Mouse (Mus musculus): ENCODE data around the gene Pde7b. TPM values are rescaled to one million over a fixed set of nuclear protein-coding genes. Genes with fewer than 3 reads are reported as not detected.

Pde7b gene
- polyA plus RNA-seq, 2 experiments, result 7.0 to 8.8 TPM

- 85% methylated on average over 1 of the region's 1 CpGs for WGBS
- TF ChIP-seq POLR2A (IDR thresholded peaks at IDR 0.05; ENCODE audit: borderline replicate concordance, extremely low read depth, insufficient read depth, insufficient read length), result no peak
Measured at GRCm38 (mm10) chr10:20758939-20759338, 34.1 kb upstream of the Pde7b start.

DNA sequence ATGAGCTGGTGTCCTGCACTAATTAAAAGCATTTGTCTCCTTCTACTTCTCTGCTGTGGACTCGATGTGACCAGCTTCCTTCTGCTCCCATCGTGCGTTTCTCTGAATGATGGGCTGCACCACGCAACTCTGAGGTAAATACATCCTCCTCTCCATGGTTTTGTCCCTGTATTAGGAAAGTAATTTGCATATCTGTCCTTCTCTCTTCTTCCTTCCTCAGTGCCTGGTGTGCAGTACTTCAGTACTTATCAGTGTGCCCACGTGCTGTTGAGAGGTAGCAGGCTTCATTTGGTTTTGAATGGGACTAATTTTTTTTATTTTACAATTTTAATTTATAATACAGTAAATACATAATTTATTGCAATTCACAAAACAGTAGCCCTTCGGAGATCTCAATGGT lies 33.4 kb upstream of the Pde7b start:
- Histone ChIP-seq H3K9me3 (ENCODE audit: control insufficient read depth, low read length) (no peaks in the 10 kb centered on the region), H3K4me2 (replicated peaks; ENCODE audit: low read depth, low read length, severe bottlenecking) (no peak overlapping the region), H3K27me3 (ENCODE audit: control insufficient read depth, insufficient read depth, low read length) (no peaks in the 10 kb centered on the region), H3K36me3 (ENCODE audit: control insufficient read depth, insufficient read depth, low read length) (no peaks in the 10 kb centered on the region), H3K9ac (ENCODE audit: low read depth, low read length, severe bottlenecking) (no peak overlapping the region), H3K27ac (replicated peaks; ENCODE audit: low read depth, low read length) (no peak overlapping the region), H3K4me3 (replicated peaks; ENCODE audit: low read length) (no peak overlapping the region), H3K4me1 (ENCODE audit: control insufficient read depth, insufficient read depth, low read length) (no peaks in the 10 kb centered on the region)
- no peak for DNase-seq (ENCODE audit: low spot score)
- no peak for TF ChIP-seq POLR2A (IDR thresholded peaks at IDR 0.05; ENCODE audit: borderline replicate concordance, extremely low read depth, insufficient read depth, insufficient read length)
- no peak for ATAC-seq (ENCODE audit: low FRiP score, low read depth)
- WGBS, result 72% methylated on average over 6 of the region's 6 CpGs

More at GRCm38 (mm10) chr10:20758939-20759338, 34.1 kb upstream of the Pde7b start:
- no peaks in the 10 kb centered on the region for H3K9me3 ChIP-seq (ENCODE audit: control insufficient read depth, low read length)
- H3K9ac ChIP-seq (ENCODE audit: low read depth, low read length, severe bottlenecking), result no peak overlapping the region
- no peak for ATAC-seq (ENCODE audit: low FRiP score, low read depth)
- H3K4me3 ChIP-seq (replicated peaks; ENCODE audit: low read length), result no peak overlapping the region
- H3K27ac ChIP-seq (replicated peaks; ENCODE audit: low read depth, low read length), result no peak overlapping the region
- H3K4me2 ChIP-seq (replicated peaks; ENCODE audit: low read depth, low read length, severe bottlenecking), result no peak overlapping the region
- H3K36me3 ChIP-seq (ENCODE audit: control insufficient read depth, insufficient read depth, low read length), result no peaks in the 10 kb centered on the region
- H3K4me1 ChIP-seq (ENCODE audit: control insufficient read depth, insufficient read depth, low read length), result no peaks in the 10 kb centered on the region
- no peaks in the 10 kb centered on the region for H3K27me3 ChIP-seq (ENCODE audit: control insufficient read depth, insufficient read depth, low read length)
- DNase-seq (ENCODE audit: low spot score), result no peak

GRCm38 (mm10) chr10:20756219-20756618 lies 31.3 kb upstream of the Pde7b start:
- no peak for ATAC-seq (ENCODE audit: low FRiP score, low read depth)
- no peak for TF ChIP-seq POLR2A (IDR thresholded peaks at IDR 0.05; ENCODE audit: borderline replicate concordance, extremely low read depth, insufficient read depth, insufficient read length)
- Histone ChIP-seq H3K27me3 (ENCODE audit: control insufficient read depth, insufficient read depth, low read length) (no peaks in the 10 kb centered on the region), H3K9me3 (ENCODE audit: control insufficient read depth, low read length) (no peaks in the 10 kb centered on the region), H3K27ac (replicated peaks; ENCODE audit: low read depth, low read length) (no peak overlapping the region), H3K4me2 (replicated peaks; ENCODE audit: low read depth, low read length, severe bottlenecking) (no peak overlapping the region), H3K9ac (ENCODE audit: low read depth, low read length, severe bottlenecking) (no peak overlapping the region), H3K4me1 (ENCODE audit: control insufficient read depth, insufficient read depth, low read length) (no peaks in the 10 kb centered on the region), H3K4me3 (replicated peaks; ENCODE audit: low read length) (no peak overlapping the region), H3K36me3 (ENCODE audit: control insufficient read depth, insufficient read depth, low read length) (no peaks in the 10 kb centered on the region)
- no peak for DNase-seq (ENCODE audit: low spot score)
- 83% methylated on average over 5 of the region's 5 CpGs for WGBS

DNA sequence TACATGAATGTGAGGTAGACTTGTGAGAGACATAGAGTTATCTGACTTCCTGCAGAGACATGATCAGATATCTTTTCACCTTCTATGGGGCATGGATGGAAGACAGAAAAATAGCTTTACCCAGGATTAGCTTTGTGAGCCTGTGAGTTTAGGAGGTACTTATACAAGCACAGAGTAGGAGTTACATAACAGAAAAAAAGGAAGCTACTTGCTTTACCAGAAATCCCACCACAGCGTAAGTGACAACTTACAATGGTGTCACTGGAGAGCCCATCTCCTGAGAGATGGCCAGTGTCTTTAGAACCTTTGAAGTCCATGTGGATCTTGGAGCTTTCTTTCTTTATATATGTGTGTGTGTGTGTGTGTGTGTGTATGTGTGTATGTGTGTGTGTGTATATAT lies 28.0 kb upstream of the Pde7b start:
- DNase-seq (ENCODE audit: low spot score), result no peak
- Histone ChIP-seq H3K4me3 (replicated peaks; ENCODE audit: low read length) (no peak overlapping the region), H3K4me2 (replicated peaks; ENCODE audit: low read depth, low read length, severe bottlenecking) (no peak overlapping the region), H3K27ac (replicated peaks; ENCODE audit: low read depth, low read length) (no peak overlapping the region), H3K9ac (ENCODE audit: low read depth, low read length, severe bottlenecking) (no peak overlapping the region), H3K36me3 (ENCODE audit: control insufficient read depth, insufficient read depth, low read length) (no peaks in the 10 kb centered on the region), H3K27me3 (ENCODE audit: control insufficient read depth, insufficient read depth, low read length) (no peaks in the 10 kb centered on the region), H3K9me3 (ENCODE audit: control insufficient read depth, low read length) (no peaks in the 10 kb centered on the region), H3K4me1 (ENCODE audit: control insufficient read depth, insufficient read depth, low read length) (no peaks in the 10 kb centered on the region)
- 97% methylated on average over 1 of the region's 1 CpGs for WGBS
- TF ChIP-seq POLR2A (IDR thresholded peaks at IDR 0.05; ENCODE audit: borderline replicate concordance, extremely low read depth, insufficient read depth, insufficient read length), result no peak
- no peak for ATAC-seq (ENCODE audit: low FRiP score, low read depth)

DNA sequence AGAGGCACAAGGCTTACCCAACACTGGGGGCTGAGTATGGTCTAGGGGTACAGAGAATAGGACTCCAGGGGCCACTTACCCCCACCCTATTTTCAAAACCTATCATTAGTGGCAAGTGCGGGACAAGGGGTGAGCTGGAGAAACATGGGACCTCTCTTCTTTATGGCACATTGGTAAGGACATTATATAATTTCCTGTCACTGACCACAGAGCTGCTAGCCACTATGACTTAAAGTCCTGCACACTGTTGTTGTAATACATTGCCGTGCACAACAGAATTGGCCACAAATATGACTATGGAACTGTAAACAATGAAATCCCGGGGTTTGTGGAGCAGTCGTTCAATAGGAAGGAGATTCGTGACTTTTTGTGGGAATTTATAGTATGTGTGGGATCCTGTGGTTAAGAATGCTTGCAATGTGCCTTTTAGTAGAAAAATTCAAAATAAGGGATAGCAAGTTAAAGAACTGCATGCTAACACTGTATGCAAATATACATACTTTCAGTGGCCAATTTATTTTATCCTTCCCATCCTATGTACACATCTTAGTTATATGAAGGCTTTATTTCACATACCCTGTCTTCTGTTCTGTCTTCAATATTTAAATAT lies 25.9 kb upstream of the Pde7b start:
- Histone ChIP-seq H3K9me3 (ENCODE audit: control insufficient read depth, low read length) (no peaks in the 10 kb centered on the region), H3K27ac (replicated peaks; ENCODE audit: low read depth, low read length) (no peak overlapping the region), H3K4me3 (replicated peaks; ENCODE audit: low read length) (no peak overlapping the region), H3K4me1 (ENCODE audit: control insufficient read depth, insufficient read depth, low read length) (no peaks in the 10 kb centered on the region), H3K9ac (ENCODE audit: low read depth, low read length, severe bottlenecking) (no peak overlapping the region), H3K4me2 (replicated peaks; ENCODE audit: low read depth, low read length, severe bottlenecking) (no peak overlapping the region), H3K27me3 (ENCODE audit: control insufficient read depth, insufficient read depth, low read length) (no peaks in the 10 kb centered on the region), H3K36me3 (ENCODE audit: control insufficient read depth, insufficient read depth, low read length) (no peaks in the 10 kb centered on the region)
- ATAC-seq (ENCODE audit: low FRiP score, low read depth), result no peak
- DNase-seq (ENCODE audit: low spot score), result no peak
- WGBS, result 89% methylated on average over 5 of the region's 5 CpGs
- no peak for TF ChIP-seq POLR2A (IDR thresholded peaks at IDR 0.05; ENCODE audit: borderline replicate concordance, extremely low read depth, insufficient read depth, insufficient read length)

DNA sequence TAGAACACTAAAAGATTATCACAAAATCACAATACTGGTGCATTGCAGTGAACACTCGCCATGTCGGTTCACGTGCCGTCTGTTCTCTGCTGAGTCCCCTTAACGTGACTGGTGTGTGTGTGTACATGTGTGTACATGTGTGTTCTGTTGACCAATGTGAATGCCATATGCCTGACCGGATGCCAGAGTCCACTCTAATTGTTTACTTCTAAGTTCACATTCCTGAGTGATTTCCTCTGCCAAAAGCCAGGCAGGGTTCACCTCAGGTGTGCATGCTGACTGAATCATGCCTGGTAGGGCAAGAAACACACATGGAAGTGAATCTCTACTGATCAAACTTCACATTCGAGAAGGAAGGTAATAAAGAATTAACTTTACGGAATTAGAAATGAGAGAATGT lies 24.1 kb upstream of the Pde7b start:
- Histone ChIP-seq H3K9ac (ENCODE audit: low read depth, low read length, severe bottlenecking) (no peak overlapping the region), H3K4me2 (replicated peaks; ENCODE audit: low read depth, low read length, severe bottlenecking) (no peak overlapping the region), H3K9me3 (ENCODE audit: control insufficient read depth, low read length) (no peaks in the 10 kb centered on the region), H3K36me3 (ENCODE audit: control insufficient read depth, insufficient read depth, low read length) (no peaks in the 10 kb centered on the region), H3K27me3 (ENCODE audit: control insufficient read depth, insufficient read depth, low read length) (no peaks in the 10 kb centered on the region), H3K4me3 (replicated peaks; ENCODE audit: low read length) (no peak overlapping the region), H3K4me1 (ENCODE audit: control insufficient read depth, insufficient read depth, low read length) (no peaks in the 10 kb centered on the region), H3K27ac (replicated peaks; ENCODE audit: low read depth, low read length) (no peak overlapping the region)
- 84% methylated on average over 8 of the region's 8 CpGs for WGBS
- ATAC-seq (ENCODE audit: low FRiP score, low read depth), result no peak
- no peak for TF ChIP-seq POLR2A (IDR thresholded peaks at IDR 0.05; ENCODE audit: borderline replicate concordance, extremely low read depth, insufficient read depth, insufficient read length)
- no peak for DNase-seq (ENCODE audit: low spot score)
